Mouse (Mus musculus) R1 (cell line): ENCODE data around the gene Mxd1.
A peak's percentile ranks its signal among the peaks of the same experiment; 100 is the strongest.

Experiments used
- DNase-seq: peaks from one replicate; pipeline ENCODE4 v3.0.0-alpha.2; 2018; ENCODE audit warnings: low read depth, low spot score

Gene Mxd1

DNA sequence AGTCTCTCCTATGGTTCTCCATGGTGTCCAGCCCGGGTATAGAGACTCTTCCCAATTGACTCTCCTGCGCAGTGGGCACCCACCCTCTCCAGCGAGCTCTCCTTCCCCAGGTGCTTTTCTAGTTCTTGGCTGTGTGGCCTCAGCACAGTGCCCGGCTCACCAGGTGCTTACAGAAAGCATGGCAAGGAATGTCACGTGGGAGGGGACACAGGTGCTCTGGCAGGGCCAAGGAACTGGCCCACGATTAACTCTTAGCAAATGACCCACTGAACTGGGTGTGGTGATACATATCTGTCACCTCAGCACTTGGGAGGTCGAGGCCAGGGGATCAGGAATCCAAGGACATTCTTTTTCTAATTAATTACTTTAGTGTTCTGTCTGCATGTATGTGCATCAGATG is 22.8 kb downstream of the Mxd1 start:
- no peak for DNase-seq

DNA sequence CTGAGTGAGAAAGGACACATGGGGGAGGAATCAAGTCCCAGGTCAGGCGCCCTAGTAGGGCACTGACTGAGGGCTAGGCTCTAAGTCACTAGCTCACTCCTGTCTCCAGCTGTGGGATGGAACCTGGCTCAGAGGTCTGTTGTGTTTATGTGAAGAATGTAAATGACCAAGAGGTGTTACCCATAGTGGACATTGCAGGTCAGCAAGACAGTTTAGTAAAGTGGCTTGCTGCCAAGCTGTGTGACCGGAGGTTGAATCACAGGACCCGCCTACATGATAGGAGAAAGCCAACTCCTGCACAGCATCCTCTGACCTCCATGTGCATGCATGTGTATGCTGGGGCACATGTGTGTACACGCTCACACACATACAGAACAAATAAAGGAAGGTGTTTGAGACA is 23.4 kb downstream of the Mxd1 start:
- DNase-seq, result no peak

GRCm38 (mm10) chr6:86644775-86645400 is 24.1 kb downstream of the Mxd1 start:
- DNase-seq, result no peak

- DNase-seq, result peak; percentile 45
Measured at GRCm38 (mm10) chr6:86641716-86642115, 27.2 kb downstream of the Mxd1 start.

- no peak for DNase-seq
Measured at GRCm38 (mm10) chr6:86640776-86641175, 28.2 kb downstream of the Mxd1 start.

GRCm38 (mm10) chr6:86640161-86640560 is 28.8 kb downstream of the Mxd1 start:
- DNase-seq, result no peak

DNA sequence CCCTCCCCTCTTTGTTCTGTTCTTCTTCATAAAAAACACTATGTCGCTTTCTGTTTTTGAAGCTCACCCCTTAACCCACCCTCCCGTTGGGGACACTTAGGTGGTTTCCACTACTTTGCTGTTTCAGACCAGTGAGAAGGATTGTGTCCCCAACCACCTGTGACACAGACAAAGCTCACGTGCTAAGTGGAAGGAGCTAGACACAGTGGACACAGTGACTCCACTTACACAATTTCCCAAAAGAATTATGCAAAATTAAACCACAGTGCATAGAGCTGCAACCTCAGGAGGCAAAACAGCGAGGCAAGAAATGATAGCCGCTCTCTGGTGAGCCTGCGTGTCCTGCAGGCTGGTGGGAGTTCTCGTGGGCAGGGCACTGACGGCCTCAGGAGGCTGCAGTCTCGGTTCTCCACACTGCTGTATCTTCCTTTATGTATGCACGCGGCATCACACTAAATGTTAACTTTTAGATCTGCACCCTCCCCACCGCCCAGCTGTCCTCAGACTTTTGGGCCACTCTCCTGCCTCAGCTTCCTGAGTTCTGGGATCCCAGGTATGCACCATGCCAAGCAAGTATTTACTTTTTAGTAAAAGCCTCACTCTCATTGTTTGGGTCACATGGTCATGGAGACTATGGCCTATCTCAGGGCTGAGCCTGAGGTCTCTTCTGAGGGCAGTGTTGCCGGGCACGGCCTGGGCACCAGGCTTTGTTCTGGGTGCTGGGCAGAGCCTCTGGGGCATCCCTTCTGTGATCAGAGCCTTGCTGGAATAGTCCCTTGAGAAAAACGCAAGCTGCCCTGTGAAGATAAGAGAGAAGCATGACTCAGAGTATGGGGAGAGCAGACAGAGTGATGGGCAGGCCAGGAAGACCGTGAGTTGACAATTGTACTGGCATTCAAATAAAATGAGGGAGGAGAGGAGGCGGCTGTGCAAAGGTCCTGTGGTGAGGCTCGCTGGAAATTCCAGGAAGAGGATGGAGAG is 29.5 kb downstream of the Mxd1 start:
- DNase-seq, result no peak

DNA sequence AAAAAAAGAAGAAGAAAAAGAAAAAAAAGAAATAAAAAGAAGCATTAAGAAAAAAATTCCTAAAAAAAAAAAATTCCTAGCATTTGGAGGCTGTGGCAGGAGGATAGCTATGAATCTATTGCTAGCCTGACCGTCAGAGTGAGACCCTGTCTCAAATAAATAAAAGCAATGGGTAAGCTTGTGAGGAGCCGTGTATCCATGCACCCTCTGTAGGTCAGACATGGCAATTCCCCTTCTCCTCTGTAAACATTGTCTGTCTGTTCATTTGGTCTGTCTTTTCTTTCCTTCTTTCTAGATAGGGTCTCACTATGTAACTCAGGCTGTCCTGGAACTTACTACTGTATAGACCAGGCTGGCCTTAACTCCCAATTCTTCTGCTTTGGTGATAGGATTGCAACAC is 30.5 kb downstream of the Mxd1 start:
- no peak for DNase-seq

- no peak for DNase-seq
Measured at GRCm38 (mm10) chr6:86637860-86638259, 31.1 kb downstream of the Mxd1 start.

DNA sequence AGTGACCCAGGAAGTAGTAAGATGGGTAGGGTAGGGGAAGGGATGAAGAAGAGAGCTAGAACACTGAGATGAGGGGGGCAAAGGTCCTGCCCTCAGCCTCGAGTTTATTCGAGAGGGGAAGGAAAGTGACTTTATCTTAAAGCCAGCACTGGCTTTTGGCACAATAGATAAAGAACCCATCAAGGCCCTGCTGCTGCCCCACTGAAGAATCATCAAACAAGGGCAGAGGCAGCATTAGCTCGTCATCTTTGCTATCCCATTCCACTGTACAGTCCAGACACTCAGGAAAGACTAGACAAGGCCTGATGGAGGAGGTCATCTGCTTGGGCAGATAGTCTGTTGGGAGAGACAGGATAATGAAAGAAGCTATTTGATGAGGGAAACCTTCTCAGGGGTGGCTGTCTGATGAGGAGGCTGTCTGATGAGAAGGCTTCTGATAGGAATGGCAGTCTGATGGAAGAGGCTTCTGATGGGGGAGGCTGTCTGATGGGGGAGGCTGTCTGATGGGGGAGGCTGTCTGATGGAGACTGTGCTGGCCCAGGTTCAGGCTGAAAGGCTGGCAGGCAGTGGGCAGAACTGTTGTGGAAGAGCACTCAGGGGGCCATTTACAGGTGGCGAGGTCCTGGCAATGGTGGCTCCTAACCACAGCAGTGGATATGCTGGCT is 31.7 kb downstream of the Mxd1 start:
- no peak for DNase-seq

DNA sequence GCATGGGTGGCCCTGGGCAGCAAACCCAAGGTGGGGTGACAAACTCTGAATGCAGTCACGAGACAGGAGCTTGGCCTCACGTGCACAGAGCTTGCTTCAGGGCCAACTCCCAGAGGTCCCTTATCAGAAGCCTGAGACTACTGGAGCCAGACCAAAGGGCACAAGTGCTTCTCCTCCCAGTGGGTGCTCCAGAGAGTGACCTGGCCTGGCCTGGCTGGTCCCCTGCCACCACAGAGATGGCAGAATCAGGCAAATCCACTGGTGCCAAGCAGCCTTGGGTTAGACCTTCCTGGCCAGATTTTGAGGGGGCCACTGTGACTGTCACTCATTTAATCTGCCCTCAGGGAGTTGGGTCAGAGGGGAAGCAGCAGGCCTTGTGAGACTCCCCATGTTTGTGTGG is 32.5 kb downstream of the Mxd1 start:
- DNase-seq, result no peak

GRCm38 (mm10) chr6:86630141-86630540 is 38.8 kb downstream of the Mxd1 start:
- DNase-seq, result no peak

GRCm38 (mm10) chr6:86627946-86628345 is 41.0 kb downstream of the Mxd1 start, which contains the start of gene Asprv1:
Gene Asprv1, plus strand, starts transcription at chr6:86628164.
- DNase-seq, result peak; percentile 38

DNA sequence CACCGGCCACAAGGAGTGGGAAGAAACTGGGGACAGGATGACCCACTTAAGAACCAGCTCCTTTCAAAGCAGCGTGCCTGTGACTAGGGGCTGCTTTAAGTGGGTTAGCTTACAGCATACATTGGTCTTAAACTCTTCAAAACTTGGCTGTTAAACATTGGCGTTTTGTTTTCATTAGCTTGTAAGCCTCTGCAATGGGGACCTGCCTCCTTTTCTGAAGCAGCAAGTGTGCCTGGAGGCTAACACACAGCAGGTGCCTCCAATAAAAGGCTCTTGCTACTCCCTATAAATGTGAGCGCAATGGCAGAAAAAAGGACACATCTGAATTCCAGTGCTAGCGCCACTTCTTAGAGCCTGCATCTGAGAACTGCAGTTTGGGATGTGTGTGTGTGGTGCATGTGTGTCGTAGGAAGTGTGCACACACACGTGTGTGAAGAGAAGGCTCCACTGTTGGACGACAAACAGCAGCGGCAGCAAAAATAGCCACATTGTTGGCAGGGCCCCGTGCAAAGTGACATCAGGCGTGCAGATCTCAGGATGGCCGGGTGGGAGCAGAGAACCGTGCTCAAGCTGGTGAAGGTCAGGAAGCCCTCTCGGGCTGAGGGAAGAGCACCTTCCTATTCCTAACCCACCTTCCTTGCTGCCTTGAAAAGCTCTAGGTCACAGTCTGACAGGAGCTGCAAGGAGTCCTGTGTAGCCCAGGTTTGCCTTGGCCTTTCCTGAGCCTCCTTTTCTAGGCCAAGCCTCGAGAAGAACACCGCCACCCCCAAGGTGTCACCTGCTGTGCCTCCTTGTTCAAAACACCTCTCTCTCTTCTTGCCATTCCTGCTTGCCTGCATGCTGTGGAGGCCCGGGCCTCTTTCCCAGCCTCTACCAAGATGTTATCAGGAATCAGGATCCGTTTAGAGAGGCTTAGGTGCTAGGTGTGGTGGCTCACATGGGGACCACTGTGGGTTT is 44.6 kb downstream of the Mxd1 start:
- DNase-seq, result peak; percentile 18

GRCm38 (mm10) chr6:86623201-86623600 is 45.8 kb downstream of the Mxd1 start:
- DNase-seq, result no peak

DNA sequence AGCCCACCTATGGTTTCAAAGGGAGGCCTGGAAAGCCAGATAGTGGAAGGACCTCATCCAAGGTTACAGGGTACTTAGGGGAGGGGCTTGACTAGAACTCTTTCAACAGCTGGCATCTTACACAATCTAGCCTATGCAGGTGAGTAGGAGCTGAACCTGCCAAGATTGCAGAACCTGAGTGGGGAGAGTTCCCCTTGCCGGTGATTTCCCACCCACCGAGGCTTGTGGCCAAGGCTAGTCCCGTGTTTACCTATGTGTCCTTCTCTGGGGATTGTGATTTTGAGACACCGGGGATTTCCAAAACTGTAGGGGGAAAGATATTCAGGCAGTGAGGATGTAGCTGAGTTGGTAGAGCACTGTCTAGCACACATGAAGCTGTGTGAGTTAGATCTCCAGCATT is 53.7 kb downstream of the Mxd1 start:
- no peak for DNase-seq

DNA sequence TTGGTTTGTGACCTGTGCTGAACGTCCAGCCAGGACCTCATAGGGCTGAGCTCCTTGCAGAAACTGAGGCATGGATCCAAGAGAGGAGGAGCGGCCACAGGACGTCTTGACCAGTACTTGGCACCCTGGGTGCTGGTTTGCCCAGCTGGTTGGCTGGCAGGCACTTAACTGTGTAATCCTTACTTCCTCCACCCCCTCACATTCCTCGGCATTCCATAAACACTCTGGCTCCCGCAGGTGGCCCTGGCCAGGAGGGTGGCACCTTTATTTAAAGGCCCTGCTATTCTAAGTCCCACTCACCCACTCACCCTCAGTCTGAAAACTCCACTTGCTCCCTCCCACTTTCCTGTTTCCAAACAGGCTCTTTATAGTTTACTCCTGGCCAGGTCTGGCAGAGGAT is 58.2 kb downstream of the Mxd1 start:
- no peak for DNase-seq

GRCm38 (mm10) chr6:86609235-86609634 is 59.7 kb downstream of the Mxd1 start:
- DNase-seq, result no peak

GRCm38 (mm10) chr6:86607471-86607870 is 61.5 kb downstream of the Mxd1 start:
- DNase-seq, result no peak

DNA sequence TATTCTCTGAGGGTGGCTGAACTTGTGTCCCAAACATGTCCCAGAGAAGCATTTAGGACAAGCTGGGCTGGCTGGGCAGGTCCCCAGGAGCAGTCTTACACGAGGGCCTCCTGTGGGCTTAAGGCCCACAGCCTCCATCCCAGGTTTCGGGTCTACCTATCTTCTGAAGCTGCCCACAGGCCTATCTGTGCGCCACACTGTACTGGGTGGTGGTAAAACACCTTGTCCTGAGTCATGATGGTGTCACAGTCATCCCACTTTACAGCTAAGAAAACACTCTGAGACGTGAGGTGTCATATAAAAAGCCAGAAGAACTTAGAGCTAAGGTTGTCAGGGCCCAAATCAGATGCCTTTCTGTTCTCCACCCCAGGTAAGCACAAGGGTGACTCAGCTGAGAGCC is 62.7 kb downstream of the Mxd1 start:
- no peak for DNase-seq

- DNase-seq, result no peak
Measured at GRCm38 (mm10) chr6:86605260-86605659, 63.7 kb downstream of the Mxd1 start.
